Mouse (Mus musculus): ENCODE measurements around the gene Zfp160.
"Not testable (repeated sequence)": the region's sequence is repeated elsewhere in the genome, so short reads cannot be mapped to it uniquely, and the experiment has no call there.

Zfp160 gene

GRCm38 (mm10) chr17:21008382-21009331, at the start of gene Zfp160:
Gene Zfp160, plus strand, starts transcription at chr17:21008903.
- peak; percentile 87 for DNase-seq (ENCODE audit: low spot score)

GRCm38 (mm10) chr17:20960386-20960785, 48.3 kb upstream of the Zfp160 start:
- DNase-seq (ENCODE audit: low spot score): no peak

DNA sequence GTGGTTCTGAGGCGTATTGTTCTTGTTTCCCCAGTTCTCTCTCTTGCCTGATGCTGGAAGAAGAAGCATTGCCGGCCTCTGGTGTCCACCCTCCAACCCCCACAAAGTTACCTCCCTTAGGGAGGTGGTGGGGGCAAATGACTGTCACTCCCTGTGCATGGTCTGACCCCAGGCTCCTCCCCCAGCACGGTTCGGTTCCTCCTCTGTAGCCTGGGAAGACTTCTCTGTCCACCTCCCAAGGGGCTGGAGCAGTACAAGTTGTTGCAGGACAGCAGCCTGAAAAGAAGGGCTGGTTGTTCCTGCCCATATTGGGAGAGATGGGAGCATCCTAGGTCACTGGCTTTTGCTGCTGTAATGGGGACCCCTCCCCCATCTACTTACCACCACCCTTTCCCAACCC, 43.3 kb upstream of the Zfp160 start:
- no peak for DNase-seq (ENCODE audit: low spot score)

- no peak for DNase-seq (ENCODE audit: low spot score)
Measured at GRCm38 (mm10) chr17:20966681-20967080, 42.0 kb upstream of the Zfp160 start.

DNA sequence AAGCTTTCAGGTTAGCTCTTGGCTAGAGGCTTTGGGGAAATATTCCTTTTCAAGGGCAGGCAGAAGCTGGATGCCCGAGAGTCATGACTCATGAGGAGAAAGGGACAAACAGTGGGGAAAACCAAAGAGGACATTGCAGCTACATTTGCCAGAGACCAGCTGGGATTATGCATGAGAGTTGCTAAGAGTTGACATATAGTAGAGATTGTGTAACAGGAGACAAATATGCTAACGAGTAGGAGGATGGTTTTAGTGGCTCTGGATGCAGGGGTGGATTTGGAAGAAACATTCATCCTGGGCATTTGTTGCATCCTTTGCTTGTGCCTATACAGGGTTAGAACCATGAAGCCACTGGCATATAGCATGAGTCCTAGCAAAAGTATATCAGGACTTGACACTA, 15.0 kb upstream of the Zfp160 start:
- DNase-seq (ENCODE audit: low spot score): no peak

DNA sequence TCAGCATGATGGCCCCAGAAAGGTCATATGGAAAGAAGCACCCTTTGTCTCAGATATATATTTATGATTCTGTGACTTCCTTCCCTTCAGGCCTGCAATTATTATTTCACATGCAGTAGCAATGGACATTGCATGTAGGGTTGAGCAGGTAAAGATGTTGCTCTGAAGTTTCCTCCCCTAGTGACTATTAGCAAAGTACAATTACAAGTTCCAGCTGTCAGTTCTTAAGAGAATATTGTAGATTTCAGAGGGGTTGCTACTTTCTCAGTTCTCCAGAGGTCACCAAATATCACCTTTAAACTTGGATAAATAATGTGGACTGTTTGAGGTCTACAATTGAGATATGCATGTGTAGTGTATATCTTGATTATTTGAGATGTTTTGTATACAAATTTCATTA, 12.3 kb upstream of the Zfp160 start, which contains the start of gene Vmn1r233:
Vmn1r233 (minus strand) TSS at position 101 of the 400 bp plus-strand sequence.
- no peak for DNase-seq (ENCODE audit: low spot score)

GRCm38 (mm10) chr17:21009726-21010125, 1.0 kb downstream of the Zfp160 start:
- DNase-seq (ENCODE audit: low spot score): no peak

DNA sequence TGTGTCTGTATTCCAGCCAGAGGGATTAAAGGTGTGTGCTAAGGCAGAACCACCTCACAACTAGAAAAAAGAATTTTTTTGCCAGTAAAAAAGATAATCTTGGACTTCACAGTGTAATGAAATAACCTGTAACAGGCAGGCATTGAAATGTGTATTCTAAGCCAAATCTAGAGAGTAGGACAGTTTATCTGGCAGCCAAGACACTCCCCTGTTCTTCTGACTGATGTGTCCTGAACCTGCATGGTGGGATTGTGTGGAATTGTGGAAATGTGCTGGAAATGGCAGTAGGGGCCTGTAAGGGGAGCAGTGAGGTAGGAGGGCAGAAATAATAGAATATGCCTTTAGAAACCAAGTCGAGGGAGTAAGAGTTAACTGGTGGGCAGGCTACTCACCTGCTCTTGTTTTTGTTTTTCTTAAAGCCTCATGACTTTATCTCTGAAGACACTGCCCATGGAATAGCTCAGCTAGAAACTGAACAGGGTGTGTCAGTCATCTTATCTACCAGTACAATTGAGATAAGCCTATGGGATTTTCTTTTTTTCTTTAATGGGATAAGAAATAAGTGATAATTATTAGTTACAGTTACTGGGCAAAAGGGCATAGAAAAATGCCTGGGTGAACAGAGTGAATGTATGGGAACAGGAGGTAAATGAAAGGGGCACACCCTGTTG, 9.8 kb downstream of the Zfp160 start:
- no peak for DNase-seq (ENCODE audit: low spot score)

DNA sequence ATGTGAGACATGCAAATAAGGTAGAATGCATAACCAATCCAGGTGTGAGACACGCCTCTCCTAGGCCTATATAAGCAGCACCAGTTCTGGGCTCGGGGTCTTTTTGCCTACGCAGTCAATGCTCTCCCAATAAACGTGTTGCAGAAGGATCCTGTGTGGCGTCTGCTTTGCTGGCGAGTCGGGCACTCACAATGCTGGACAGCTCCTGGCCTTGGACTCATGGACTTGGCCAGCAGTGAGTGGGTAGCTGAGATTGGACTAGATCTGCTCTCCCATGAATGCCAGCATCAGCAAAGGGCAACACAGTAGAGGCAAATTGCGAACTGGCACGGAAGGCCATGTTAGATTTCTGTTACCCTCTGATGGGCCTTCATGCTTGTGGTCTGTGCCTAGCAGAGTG, 39.3 kb downstream of the Zfp160 start:
- not testable (repeated sequence) for DNase-seq (ENCODE audit: low spot score)

GRCm38 (mm10) chr17:21050901-21051300, 42.2 kb downstream of the Zfp160 start:
- DNase-seq (ENCODE audit: low spot score): no peak

- not testable (repeated sequence) for DNase-seq (ENCODE audit: low spot score)
Measured at GRCm38 (mm10) chr17:21051341-21051740, 42.6 kb downstream of the Zfp160 start.

DNA sequence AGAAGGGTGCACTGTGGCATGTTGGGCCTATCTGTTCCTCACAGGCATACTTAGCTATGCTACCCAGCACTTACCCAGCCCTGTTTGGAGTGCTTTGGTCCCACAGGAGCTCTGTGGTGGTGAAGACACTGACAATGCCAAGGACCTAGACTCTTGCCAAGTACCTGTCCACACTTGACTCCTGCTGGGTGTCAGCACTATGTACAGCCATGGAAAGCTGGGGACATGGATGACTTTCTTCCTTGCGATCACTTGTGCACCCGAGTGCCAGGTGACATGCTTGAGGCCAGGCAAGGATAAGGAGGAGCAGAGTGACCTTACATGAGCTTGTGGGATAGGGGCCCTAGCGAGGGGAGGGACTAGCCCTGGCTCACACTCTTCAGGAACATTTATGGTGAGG, 43.2 kb downstream of the Zfp160 start:
- not testable (repeated sequence) for DNase-seq (ENCODE audit: low spot score)

DNA sequence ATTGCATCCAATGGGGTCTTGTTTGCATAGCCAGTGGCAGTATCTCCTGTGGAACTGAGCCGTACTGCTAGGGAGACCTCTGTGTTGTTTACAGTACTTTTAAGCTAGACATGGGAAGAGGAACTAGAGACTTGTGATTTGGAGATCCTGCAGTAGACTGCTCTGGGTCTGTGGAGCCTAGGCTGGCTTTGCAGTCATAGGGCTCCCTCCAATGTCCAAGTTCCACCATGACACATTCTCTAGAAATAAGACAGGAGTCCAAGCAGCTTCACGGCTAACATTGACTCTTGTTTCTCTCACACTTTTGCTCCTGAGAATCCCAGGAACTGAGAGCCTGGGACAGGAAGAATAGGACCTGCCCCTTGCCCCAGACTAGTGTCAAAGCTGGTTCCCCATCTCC, 44.6 kb downstream of the Zfp160 start:
- DNase-seq (ENCODE audit: low spot score): no peak

DNA sequence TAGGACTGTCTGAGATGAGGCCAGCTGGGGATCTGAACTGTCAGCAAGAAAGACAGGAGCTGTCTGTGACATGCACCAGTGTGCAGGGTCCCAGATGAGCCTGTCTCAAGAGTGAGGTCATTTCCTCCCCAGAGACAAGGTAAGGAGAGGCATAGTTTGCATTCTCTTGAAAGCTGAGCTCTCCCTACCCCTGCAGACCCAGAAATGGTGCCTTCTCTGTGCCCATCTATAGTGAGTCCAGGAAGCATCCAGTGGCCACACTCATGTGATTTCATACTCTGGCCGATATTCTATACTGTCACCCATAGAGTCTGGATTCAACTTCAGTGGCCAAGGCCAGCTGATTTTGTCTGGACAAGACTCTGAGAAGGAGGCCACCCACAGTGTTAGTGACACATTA, 46.4 kb downstream of the Zfp160 start:
- DNase-seq (ENCODE audit: low spot score): not testable (repeated sequence)

GRCm38 (mm10) chr17:21065501-21065900, 56.8 kb downstream of the Zfp160 start:
- DNase-seq (ENCODE audit: low spot score): no peak

- DNase-seq (ENCODE audit: low spot score): no peak
Measured at GRCm38 (mm10) chr17:21067036-21067435, 58.3 kb downstream of the Zfp160 start.

GRCm38 (mm10) chr17:21069443-21069842, 60.7 kb downstream of the Zfp160 start:
- not testable (repeated sequence) for DNase-seq (ENCODE audit: low spot score)

DNA sequence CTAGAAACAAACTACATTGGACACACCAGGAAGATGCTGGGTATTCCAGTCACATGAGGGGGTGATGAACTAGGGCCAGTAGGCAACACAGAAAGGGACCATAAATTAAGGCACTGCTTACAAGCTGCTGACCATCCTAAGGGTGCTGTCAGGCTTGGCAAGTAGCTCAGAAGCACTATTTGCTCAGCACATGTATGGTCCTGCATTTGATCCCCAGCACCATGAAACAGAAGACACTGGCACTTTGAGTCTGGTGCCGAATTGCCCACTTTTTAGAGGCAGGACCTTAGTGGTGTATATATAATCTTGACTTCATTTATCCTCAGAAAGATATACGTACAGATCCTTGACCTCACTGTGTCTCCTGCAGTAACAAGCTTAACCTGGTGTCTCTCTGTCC, 62.3 kb downstream of the Zfp160 start:
- DNase-seq (ENCODE audit: low spot score): not testable (repeated sequence)

Measured in urinary bladder, postnatal 14 days (tissue).